Mouse (Mus musculus) c-Kit-positive CD71-negative TER-119-negative erythroid progenitor cells, embryonic 14.5 days (primary cell): ENCODE results near the gene Ncaph.
A peak's percentile ranks its signal among the peaks of the same experiment; 100 is the strongest.
"Not testable (repeated sequence)": the region's sequence is repeated elsewhere in the genome, so short reads cannot be mapped to it uniquely, and the experiment has no call there.

ENCODE experiments used
- DNase-seq: peaks from one replicate; pipeline ENCODE4 v3.0.0-alpha.2; 2013; ENCODE audit warnings: low read depth

The Ncaph gene

GRCm38 (mm10) chr2:127133621-127134461, at the start of gene Ncaph:
Gene Ncaph, minus strand, starts transcription at chr2:127133954.
- DNase-seq: peak; percentile 77

DNA sequence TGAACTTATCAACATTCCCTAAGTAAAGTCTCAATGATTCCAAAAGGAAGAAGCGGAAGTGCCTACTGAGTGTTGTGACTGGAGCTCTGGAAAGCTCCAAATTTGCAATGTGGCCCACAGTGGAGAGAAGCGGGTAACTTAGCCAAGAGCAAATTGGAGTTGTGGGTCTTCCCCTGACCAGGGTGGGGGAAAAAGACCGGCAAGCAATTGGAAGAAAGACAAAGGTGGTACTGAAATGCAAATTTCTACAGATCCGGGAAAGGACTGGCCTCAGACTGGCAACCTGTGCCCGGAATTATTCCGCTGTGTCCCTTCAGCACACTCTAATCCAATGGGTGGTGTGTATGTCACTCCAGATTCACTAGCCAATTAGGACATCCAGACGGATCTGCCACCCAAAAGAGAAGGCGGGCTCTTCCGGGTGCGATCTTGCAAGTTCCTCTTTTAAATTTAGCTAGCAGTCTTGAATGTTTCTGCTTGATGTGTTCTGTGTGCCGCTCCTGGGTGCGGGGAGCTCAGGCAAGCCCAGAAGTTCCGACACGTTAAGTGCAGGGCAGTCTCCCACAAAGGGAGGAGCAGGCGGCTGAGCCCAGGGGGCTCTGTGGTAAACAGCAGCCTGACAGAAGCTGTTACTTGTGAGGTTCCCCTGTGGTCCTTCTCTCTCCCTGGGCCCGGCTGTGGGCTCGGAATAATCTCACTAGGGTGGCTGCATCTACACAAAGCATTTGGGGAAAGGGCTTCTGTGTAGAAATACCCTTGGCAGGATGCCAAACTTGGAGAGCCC, 49.0 kb upstream of the Ncaph start:
- peak; percentile 80 for DNase-seq

DNA sequence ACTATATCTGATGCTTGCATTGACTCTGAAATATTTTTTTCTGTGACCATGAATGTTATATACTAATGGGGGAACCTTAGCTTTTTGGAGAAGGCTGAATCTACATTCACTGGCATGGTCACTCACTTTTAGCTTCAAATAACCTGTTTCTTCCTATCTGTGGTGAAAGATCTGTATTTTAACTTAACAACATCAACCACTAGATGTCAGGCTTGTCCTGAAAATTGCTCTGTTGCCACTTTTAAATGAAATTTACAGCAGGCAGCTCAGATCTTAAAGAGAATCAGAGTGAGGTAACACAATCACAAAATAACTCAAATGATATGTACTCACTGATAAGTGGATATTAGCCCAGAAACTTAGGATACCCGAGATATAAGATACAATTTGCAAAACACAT, 32.5 kb upstream of the Ncaph start:
- not testable (repeated sequence) for DNase-seq

DNA sequence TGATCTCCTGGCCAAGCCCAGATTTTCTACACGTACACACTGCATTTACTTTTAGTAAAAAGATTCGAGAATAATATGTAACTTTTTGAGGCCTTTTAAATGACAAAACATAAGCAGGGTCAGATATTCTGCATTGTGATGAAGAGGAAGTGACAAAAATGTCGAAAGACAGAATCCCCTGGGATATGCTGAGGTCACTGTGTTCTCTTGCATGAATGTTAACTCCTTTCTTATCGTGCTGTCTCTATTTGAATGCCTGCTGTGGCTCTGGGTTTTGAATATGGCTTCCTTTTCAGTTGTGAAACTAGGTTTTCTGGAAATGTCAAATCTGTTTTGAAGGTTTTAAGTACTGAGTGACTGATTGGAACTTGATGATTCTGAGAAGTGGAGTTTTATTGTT, 31.9 kb upstream of the Ncaph start:
- DNase-seq: no peak

GRCm38 (mm10) chr2:127145699-127146098, 11.9 kb upstream of the Ncaph start:
- DNase-seq: no peak

DNA sequence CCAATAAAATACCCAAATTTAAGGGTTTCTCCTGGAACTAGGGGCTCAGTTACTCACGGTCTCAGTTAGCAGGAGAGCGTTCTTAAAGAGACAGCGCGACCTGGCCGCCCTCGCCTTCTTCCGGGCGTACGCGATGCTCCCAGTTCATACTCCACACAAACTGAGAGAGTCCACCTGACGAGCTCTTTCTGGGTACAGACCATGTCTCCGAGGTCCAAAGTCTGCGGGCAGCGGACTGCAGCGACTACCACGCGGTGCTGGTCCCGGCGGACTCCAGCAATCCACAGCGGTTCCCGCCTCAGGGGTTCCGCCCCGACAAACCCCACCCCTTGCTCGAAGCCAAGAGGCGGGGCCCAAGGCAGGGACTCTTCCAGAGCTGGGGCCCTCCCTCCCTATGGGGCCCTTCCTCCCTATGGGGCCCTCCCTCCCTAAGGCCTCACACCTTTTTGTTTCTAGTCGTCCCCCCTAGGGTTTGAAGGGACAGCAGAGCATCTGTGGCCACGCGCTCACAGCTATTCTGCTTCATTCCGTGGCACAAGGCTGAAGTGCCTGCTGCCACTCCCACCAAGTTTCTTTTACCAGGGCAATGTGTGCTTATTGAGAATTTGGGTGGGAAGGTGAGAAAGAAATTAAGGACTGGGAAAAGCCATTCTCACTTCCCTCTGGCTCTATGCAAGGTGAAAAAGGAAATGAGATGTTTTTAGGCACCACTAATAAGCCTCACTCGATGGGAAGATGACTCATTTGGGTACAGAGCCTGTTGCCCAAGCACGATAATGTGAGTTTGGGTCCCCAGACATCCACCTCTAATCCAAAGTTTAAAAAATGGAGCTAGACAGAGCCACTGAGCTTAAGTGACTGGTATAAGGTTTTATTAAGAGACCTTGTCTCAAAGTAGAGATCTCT, 9.7 kb upstream of the Ncaph start, which contains the start of gene Itpripl1:
Gene Itpripl1, minus strand, starts transcription at position 285 of the 906 bp plus-strand sequence.
- peak; percentile 56 for DNase-seq

DNA sequence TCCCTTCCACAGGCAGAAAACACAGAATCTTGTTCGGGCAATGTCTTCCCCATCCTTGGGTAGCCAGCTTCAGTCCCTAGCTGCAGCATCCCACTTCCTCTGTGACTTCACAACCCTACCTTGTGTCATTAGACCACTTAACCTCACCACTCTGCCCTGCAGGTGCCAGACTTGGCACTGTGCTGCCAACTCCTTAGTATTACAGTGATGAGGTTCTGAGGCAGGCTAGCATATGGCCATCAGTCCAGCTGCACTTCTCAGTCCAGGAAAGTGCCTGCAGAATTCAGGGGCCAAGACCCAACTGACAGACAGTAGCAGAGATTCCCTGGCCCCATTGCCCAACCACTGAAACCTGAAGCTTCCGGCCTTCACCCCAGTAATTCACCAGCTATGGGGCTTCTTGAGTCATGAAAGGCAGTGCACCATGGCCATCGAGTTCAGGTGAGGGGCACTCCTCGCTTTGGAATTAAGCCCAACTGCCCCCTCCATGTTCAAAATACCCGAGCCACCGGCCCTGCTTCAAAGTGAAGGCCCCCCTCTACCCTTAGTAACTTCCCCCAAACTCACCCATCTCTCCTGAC, 8.9 kb upstream of the Ncaph start:
- no peak for DNase-seq

GRCm38 (mm10) chr2:127142031-127142430, 8.3 kb upstream of the Ncaph start:
- no peak for DNase-seq

DNA sequence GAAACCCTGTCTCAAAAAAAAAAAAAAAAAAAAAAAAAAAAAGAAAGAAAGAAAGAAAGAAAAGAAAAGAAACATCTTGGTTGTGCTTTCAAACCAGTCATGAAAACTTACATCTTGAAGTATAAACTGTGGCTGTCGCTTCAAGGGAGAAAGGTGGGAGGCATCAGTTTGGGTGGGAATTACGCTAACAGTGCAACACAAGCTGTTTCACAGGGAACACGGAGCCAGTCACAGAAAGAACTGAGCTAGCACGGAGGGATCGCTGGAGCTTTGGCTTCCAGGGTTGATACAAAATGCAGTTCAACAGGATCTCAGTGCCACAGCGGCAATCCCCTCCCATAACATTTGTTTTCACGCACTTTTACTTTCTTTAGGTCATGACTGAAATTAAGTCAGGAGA, 6.3 kb upstream of the Ncaph start:
- DNase-seq: no peak

GRCm38 (mm10) chr2:127139605-127140004, 5.9 kb upstream of the Ncaph start:
- DNase-seq: no peak

- no peak for DNase-seq
These were observed 5.3 kb upstream of the Ncaph start for GRCm38 (mm10) chr2:127139094-127139493.

DNA sequence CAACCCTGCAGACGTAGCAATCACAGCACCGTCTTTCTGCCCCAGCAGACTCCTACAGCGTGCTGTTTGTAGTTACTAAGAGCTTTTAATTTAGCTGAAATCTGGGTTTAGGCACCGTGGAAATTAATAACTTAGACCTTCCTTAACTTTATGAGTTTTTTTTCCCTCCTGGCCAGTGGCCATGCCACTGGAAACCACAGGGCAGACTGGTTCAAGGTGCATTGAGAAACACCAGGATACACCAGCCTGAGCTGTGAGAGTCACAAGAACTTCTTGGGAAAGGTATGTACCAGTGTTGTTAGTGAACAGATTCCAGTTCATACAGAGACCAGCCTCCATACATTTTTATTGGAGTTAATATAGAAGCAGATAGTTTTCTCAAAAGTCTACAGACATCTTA, 4.7 kb upstream of the Ncaph start:
- DNase-seq: no peak

DNA sequence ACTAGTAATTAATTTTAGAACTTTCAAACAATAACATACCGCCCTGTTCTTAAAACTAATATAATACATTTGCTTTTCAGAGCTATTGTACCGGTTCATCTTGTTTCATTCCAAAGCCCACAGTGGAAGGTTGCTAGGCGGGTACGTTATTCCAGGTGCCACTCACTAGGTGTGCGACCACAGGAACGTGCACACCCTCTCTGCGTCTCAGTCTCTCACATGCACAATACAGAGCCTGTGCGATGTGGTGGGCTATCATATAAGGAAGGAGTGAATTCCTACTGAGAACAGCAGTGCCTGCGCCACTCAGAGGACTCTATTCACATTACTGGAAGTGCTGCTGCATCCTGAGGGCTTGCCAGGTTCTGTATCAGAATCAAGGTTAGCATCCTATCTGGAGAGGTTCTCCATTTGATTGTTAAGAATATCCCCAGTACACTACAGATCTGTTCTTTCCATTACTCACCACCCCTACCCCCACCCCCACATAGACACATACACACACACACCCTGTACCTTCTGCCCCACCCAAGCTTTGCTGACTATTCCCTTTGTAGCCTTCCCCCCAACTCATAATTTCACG, 4.2 kb upstream of the Ncaph start:
- no peak for DNase-seq

DNA sequence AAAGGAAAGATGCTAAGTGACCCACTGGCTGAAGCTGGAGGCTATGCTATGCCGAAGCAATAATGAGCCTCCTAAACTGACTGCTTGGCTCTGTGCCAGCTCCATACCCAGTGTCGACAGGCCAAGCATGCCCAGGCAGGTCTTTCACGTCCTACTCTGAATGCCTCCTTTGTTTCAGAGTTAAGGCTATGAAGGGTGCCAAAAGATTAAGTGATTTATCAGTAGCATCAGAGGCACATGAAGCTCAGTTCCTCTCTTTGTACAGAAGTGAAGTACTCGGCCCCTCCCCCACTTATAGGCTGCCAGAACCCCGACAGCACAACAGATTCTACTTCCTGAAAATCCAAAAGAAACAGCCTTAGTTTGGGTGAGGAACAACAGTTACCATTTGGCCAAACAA, 3.2 kb upstream of the Ncaph start:
- DNase-seq: no peak

DNA sequence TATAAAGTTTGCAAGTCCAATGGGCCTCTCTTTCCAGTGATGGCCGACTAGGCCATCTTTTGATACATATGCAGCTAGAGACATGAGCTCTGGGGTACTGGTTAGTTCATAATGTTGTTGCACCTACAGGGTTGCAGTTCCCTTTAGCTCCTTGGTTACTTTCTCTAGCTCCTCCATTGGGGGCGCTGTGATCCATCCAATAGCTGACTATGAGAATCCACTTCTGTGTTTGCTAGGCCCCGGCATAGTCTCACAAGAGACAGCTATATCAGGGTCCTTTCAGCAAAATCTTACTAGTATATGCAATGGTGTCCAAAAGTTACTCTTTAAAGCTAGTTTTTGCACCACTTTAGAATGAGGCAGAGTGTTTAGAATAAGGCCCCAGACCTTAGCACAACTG, 1.5 kb upstream of the Ncaph start:
- DNase-seq: not testable (repeated sequence)

DNA sequence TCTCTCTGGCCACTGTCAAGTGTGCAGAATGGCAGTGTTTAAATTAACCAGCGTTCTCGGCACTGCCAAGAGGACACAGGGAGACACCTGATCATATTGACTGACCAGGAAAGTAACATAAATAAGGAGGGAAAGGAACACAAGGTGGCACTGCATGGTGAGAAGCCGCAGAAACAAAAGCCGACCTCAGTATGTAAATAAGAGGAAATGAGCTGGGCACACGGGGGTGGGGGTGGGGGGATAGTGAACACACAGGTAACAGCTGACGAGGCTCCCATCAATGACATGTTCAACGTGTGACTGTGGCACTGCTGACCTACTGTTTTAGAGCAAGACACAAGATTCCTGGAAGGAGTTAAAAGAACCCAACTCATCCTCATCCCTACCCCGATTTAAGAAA, 2.4 kb downstream of the Ncaph start:
- DNase-seq: no peak

- DNase-seq: no peak
These were observed 4.8 kb downstream of the Ncaph start for GRCm38 (mm10) chr2:127128926-127129325.

DNA sequence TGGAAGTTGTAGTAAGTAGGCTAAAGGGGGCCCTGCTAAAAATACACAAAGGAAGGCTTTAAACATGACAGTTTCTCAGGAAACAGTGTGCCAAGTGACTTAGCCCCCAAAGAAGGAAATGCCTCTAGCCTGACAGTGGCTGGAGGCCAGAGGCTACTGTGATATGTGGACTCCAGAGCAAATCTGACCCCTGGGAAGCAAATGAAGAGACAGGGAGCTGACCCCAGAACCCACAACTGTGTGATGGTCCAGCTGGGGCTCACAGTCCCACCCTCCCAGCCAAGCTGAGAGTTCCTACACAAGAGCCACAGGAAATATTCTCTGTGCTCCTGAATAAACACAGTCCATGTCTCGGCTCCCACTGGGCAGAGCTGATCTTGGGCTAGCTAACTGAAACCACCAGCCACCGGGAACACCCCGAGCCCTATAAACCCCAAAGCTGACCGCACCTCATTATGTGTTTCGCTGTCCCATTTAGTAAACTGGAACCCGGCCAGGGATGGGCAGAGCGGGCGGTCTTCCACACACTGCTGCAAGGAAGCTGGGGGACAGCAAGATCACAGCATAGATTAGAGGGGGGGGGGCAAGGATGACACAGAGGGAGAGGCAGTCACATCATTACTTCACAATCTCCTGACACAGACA, 12.0 kb downstream of the Ncaph start:
- no peak for DNase-seq

DNA sequence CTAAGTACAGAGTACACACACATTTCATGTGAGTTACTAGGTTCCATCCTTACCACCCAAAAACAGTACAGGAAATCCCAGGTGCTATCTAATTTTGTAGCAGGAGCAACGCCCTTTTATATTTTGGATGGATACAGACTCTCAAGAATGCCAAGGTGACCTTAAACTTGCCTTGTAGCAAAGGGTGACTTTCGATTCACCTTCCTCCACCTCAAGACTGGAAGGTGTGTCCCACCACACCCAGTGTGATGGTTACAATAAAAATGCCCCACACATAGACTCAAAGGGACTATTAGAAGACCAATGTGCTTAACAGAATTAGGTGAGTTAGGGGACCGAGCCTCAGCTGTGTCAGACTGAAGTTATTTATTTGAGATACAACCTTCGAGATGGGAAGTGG, 24.8 kb downstream of the Ncaph start:
- DNase-seq: no peak

GRCm38 (mm10) chr2:127092000-127092399, 41.8 kb downstream of the Ncaph start:
- DNase-seq: no peak

DNA sequence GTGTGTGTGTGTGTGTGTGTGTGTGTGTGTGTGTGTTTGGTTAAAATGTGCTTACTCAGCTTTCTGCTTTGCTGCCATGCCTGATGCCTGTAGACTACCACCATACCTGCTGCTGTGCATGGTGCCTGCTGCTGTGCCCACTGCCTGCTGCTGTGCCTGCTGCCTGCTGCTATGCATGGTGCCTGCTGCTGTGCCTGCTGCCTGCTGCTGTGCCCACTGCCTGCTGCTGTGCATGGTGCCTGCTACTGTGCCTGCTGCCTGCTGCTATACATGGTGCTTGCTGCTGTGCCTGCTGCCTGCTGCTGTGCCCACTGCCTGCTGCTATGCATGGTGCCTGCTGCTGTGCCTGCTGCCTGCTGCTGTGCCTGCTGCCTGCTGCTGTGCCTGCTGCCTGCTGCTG, 43.6 kb downstream of the Ncaph start:
- DNase-seq: not testable (repeated sequence)
